ENCODE assay signal across 14 mouse cellular contexts in genomic region chr15:97449724-97450123, GRCm38 (mm10).
"Had no signal": no experiment of that assay in that cellular context is flagged by ENCODE, and none has a peak within 500 bp of the region (broad histone marks: within the 10 kb centered on the region; RNA-seq: fewer than 3 reads in every experiment).

No protein-coding gene starts in this region.

- H3K4me3 ChIP-seq: limb, embryonic 15.5 days; liver, embryonic 12.5 days; lung, embryonic 15.5 days; midbrain, embryonic 12.5 days had no signal

- H3K27me3 ChIP-seq: limb, embryonic 15.5 days; liver, embryonic 12.5 days; lung, embryonic 15.5 days; midbrain, embryonic 12.5 days had no signal

- H3K4me1 ChIP-seq: limb, embryonic 15.5 days; liver, embryonic 12.5 days; lung, embryonic 15.5 days; midbrain, embryonic 12.5 days had no signal

- DNase-seq: kidney, adult 9 months; kidney, postnatal 36 days; left cerebral cortex, postnatal 4 days; lung, postnatal 14 days; thymus, adult 2 months; thymus, postnatal 25 days had no signal

- ATAC-seq: intestine, postnatal 0 days; liver, embryonic 12.5 days; midbrain, embryonic 16.5 days had no signal

- H3K4me2 ChIP-seq: limb, embryonic 15.5 days; liver, embryonic 12.5 days; lung, embryonic 15.5 days; midbrain, embryonic 12.5 days had no signal

- H3K27ac ChIP-seq: kidney, postnatal 0 days; limb, embryonic 15.5 days; liver, embryonic 12.5 days; lung, embryonic 15.5 days; macrophage; midbrain, embryonic 12.5 days had no signal

- H3K36me3 ChIP-seq: limb, embryonic 15.5 days; liver, embryonic 12.5 days; lung, embryonic 15.5 days; midbrain, embryonic 12.5 days had no signal

- H3K9ac ChIP-seq: limb, embryonic 15.5 days; liver, embryonic 12.5 days; lung, embryonic 15.5 days; midbrain, embryonic 12.5 days had no signal

- H3K9me3 ChIP-seq: limb, embryonic 15.5 days; liver, embryonic 12.5 days; lung, embryonic 15.5 days; midbrain, embryonic 12.5 days had no signal
